Mouse (Mus musculus): Measurements from ENCODE around the gene Smdt1.
"Not testable (repeated sequence)": the region's sequence is repeated elsewhere in the genome, so short reads cannot be mapped to it uniquely, and the experiment has no call there.

- TF ChIP-seq POLR2A (IDR thresholded peaks at IDR 0.05; ENCODE audit: extremely low read depth, insufficient read depth, low read length); CTCF (IDR thresholded peaks at IDR 0.05; ENCODE audit: low read depth, low read length): not testable (repeated sequence)
Measured at GRCm38 (mm10) chr15:82389916-82390315, 51.2 kb downstream of the Smdt1 start.

All from liver, adult 2 months (tissue).